Mouse (Mus musculus): ENCODE data around the gene Gtf2f2. TPM values are rescaled to one million over a fixed set of nuclear protein-coding genes. Genes with fewer than 3 reads are reported as not detected.

Gtf2f2 gene
- polyA plus RNA-seq (2012; rRNA removed): 2.3 and 3.2 TPM in 2 replicates

DNA sequence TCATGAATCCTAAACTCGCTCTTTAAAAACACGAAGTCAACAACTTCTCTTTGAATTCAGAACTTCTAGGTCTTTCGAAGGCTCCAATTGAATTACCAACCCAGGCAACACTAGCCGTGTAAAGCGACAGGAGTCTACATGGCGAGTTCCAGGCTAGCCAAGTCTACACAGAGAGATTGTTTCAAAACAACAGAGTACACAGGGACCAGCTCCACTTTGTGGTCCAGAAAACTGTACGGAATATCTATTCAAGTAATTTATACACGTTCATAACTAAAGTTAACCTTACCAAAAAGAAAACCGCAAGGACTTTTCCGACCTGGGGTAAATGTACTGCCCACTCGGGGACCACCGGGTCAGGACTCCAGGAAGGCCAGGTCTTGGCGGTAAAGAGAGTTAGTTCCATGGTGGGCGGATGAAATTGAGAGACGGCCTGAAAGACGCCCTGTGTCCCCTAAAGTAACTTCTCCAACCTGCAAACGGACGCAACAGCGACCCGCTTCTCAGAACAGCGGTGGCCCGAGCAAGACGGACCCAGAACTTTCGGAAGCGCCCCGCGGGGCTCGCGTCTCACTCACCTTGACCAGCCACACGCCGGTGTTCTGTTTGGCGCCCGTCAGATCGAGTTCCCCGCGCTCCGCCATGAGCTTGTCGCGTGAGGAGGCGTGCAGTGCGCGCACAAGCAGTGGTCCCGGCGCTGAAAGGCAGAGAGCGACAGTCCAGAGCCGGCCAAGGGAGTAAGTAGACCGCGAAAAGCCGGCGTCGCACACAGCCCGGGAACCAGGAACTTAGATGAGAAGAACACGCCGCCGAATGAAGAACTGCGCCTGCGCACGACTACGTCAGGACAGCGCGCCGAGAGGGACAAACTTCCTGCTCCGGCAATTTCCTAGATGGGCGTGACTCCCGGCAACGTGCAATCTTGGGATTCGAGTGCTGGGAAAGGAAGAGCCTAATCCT is at the start of gene Gtf2f2:
Gene Gtf2f2 (minus strand): TSS at position 764 of the 960 bp plus-strand sequence.
- no peaks in the 10 kb centered on the region for H3K36me3 ChIP-seq (ENCODE audit: control insufficient read depth, insufficient read depth, low read length)
- under 1% methylated on average over 67 of the region's 67 CpGs for WGBS
- TF ChIP-seq CTCF (conservative IDR thresholded peaks at IDR 0.05; ENCODE audit: insufficient read depth, insufficient read length, low read depth, low read length) (no peak), POLR2A (IDR thresholded peaks at IDR 0.05; ENCODE audit: low read depth, low read length) (no peak)
- H3K27me3 ChIP-seq (replicated peaks; ENCODE audit: control insufficient read depth, insufficient read depth, low read length): no peaks in the 10 kb centered on the region
- peak within 1 kb of the TSS; percentile 65 for H3K4me3 ChIP-seq (ENCODE audit: insufficient read depth, low read depth, low read length)
- H3K27ac ChIP-seq (ENCODE audit: insufficient read depth, low read depth, low read length): no peak within 1 kb of the TSS; the same call in 1 of the 2 replicates
- DNase-seq: peak; percentile 96
- peaks cover 5% of the 10 kb centered on the region; the same call in 1 of the 2 replicates for H3K4me1 ChIP-seq (ENCODE audit: control insufficient read depth, insufficient read depth, low read length)

DNA sequence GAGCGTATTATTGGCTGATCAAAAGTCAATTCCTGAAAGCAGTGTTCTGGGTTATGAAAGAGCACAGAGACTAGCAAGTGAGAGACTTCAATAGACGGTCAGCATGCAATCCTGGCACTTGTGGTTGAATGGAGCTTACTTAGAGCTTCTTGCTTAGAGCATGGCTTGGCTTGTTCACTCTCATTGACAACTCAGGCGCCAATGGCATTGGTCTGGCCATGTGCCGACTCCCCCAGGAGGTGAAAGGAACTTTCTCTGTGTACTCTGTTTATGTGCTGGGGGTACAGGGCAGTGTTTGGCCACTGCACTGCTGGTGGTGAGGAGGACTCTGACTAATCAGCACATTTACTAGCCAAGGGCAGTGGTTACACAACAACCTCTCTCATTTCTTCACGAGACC is 48.8 kb upstream of the Gtf2f2 start:
- no peak for DNase-seq
- Histone ChIP-seq H3K4me3 (ENCODE audit: insufficient read depth, low read depth, low read length) (no peak overlapping the region), H3K27ac (ENCODE audit: insufficient read depth, low read depth, low read length) (no peak overlapping the region), H3K27me3 (replicated peaks; ENCODE audit: control insufficient read depth, insufficient read depth, low read length) (no peaks in the 10 kb centered on the region), H3K4me1 (ENCODE audit: control insufficient read depth, insufficient read depth, low read length) (peaks cover 2% of the 10 kb centered on the region; the same call in 1 of the 2 replicates), H3K36me3 (ENCODE audit: control insufficient read depth, insufficient read depth, low read length) (no peaks in the 10 kb centered on the region)
- 71% methylated on average over 5 of the region's 5 CpGs for WGBS
- TF ChIP-seq POLR2A (IDR thresholded peaks at IDR 0.05; ENCODE audit: low read depth, low read length) (no peak), CTCF (conservative IDR thresholded peaks at IDR 0.05; ENCODE audit: insufficient read depth, insufficient read length, low read depth, low read length) (no peak)

DNA sequence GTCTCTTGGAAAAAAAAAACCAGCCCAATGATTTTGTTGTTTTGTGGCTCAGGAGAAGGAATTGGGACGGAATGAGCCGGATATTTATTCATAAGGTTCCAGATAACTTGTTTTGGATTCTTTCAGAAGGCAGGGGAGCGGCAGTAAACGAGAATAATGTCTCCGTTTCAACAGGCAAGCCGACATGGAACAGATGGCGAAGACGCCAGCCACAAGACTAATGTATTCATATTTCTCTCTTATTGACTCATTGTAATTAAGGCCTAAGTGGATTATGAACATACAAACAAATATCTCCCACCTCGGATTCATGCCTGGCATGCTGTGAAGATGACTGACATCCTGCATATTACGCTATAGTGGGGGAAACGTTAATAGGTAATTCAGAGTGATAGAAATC is 43.1 kb upstream of the Gtf2f2 start:
- Histone ChIP-seq H3K36me3 (ENCODE audit: control insufficient read depth, insufficient read depth, low read length) (no peaks in the 10 kb centered on the region), H3K4me3 (ENCODE audit: insufficient read depth, low read depth, low read length) (no peak overlapping the region), H3K27me3 (replicated peaks; ENCODE audit: control insufficient read depth, insufficient read depth, low read length) (no peaks in the 10 kb centered on the region), H3K27ac (ENCODE audit: insufficient read depth, low read depth, low read length) (no peak overlapping the region), H3K4me1 (ENCODE audit: control insufficient read depth, insufficient read depth, low read length) (0 out of 2 replicates have a peak, but pooled peaks cover 2% of the 10 kb centered on the region)
- 73% methylated on average over 11 of the region's 11 CpGs for WGBS
- TF ChIP-seq CTCF (conservative IDR thresholded peaks at IDR 0.05; ENCODE audit: insufficient read depth, insufficient read length, low read depth, low read length): no peak
- DNase-seq: no peak

DNA sequence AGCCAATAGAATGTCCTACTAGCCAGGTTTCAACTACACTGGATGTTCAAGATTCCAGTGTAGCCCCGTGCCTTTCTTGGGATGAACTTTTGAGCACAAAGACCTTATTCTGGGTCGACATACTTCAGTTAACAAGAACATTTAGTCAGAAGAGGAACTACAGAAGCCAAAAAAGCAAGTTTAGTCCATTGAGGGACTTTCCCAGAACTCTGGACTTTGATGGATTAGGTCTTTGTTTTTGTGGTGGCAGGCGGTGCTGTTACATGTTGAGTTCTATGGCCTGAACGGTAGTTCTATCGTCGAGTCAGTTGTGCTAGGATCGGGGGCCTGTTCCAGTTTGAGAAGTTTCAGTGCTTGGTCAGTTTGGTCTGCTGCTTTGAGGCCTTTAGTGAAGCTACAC is 41.3 kb upstream of the Gtf2f2 start:
- Histone ChIP-seq H3K4me3 (ENCODE audit: insufficient read depth, low read depth, low read length) (no peak overlapping the region), H3K36me3 (ENCODE audit: control insufficient read depth, insufficient read depth, low read length) (no peaks in the 10 kb centered on the region), H3K4me1 (ENCODE audit: control insufficient read depth, insufficient read depth, low read length) (0 out of 2 replicates have a peak, but pooled peaks cover 2% of the 10 kb centered on the region), H3K27me3 (replicated peaks; ENCODE audit: control insufficient read depth, insufficient read depth, low read length) (no peaks in the 10 kb centered on the region), H3K27ac (ENCODE audit: insufficient read depth, low read depth, low read length) (no peak overlapping the region)
- DNase-seq: no peak
- TF ChIP-seq CTCF (conservative IDR thresholded peaks at IDR 0.05; ENCODE audit: insufficient read depth, insufficient read length, low read depth, low read length): no peak
- no peak for TF ChIP-seq POLR2A (IDR thresholded peaks at IDR 0.05; ENCODE audit: low read depth, low read length)
- 72% methylated on average over 7 of the region's 7 CpGs for WGBS

DNA sequence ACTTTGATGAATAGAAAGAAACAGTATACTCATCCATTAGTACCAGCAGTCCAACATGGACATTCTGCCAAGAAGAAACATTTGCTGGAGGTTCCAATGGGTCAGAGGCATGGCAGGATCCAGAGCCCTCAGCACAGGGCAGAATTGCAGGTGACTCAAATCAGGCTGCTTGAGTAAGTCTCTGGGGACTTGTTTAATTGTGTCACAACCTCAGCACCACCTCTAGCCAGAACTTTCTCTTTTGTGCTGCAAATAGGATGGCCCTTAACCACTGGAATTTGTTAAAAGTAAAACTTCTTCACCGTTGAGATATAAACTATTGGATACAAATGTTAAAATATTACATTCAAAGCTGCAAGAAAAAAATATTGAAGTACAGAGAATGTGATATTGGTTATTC is 35.1 kb upstream of the Gtf2f2 start:
- Histone ChIP-seq H3K27me3 (replicated peaks; ENCODE audit: control insufficient read depth, insufficient read depth, low read length) (no peaks in the 10 kb centered on the region), H3K27ac (ENCODE audit: insufficient read depth, low read depth, low read length) (no peak overlapping the region), H3K4me3 (ENCODE audit: insufficient read depth, low read depth, low read length) (no peak overlapping the region), H3K36me3 (ENCODE audit: control insufficient read depth, insufficient read depth, low read length) (no peaks in the 10 kb centered on the region), H3K4me1 (ENCODE audit: control insufficient read depth, insufficient read depth, low read length) (no peaks in the 10 kb centered on the region)
- DNase-seq: no peak
- 64% methylated on average over 1 of the region's 1 CpGs for WGBS
- TF ChIP-seq CTCF (conservative IDR thresholded peaks at IDR 0.05; ENCODE audit: insufficient read depth, insufficient read length, low read depth, low read length): no peak
- no peak for TF ChIP-seq POLR2A (IDR thresholded peaks at IDR 0.05; ENCODE audit: low read depth, low read length)

DNA sequence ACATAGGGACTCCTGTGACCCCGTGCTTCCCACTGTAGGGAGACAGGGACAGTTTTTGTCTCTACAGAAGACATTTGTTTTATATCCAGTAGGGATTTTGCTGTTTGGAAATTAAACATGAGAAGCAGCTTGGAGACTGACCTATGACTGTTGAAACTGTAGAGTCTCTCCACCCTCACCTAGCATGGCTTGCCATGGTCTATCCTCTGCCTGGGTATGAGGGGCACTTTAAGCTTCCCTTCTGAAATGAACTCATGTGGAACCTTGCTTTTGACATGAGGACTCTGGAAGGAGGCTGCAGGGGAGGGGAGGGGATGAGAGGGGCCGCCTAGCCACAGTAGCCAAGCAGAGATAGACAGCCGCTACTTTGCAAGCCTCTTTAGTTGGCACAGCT is 33.5 kb upstream of the Gtf2f2 start:
- Histone ChIP-seq H3K27ac (ENCODE audit: insufficient read depth, low read depth, low read length) (no peak overlapping the region), H3K36me3 (ENCODE audit: control insufficient read depth, insufficient read depth, low read length) (no peaks in the 10 kb centered on the region), H3K27me3 (replicated peaks; ENCODE audit: control insufficient read depth, insufficient read depth, low read length) (no peaks in the 10 kb centered on the region), H3K4me3 (ENCODE audit: insufficient read depth, low read depth, low read length) (no peak overlapping the region), H3K4me1 (ENCODE audit: control insufficient read depth, insufficient read depth, low read length) (no peaks in the 10 kb centered on the region)
- 53% methylated on average over 3 of the region's 3 CpGs for WGBS
- TF ChIP-seq POLR2A (IDR thresholded peaks at IDR 0.05; ENCODE audit: low read depth, low read length): no peak
- no peak for DNase-seq

Measured in kidney, adult 2 months (tissue).